Mouse (Mus musculus): ENCODE measurements at regions not wholly inside any gene's neighbourhood (a gene's known extent, or its start where the extent isn't known, plus 50 kb on each side); places are given as distances from the start of the nearest gene placed in this dataset.

- Histone ChIP-seq H3K9me3 (replicated peaks; ENCODE audit: insufficient read depth, low read length) (no peaks in the 10 kb centered on the region), H3K27me3 (ENCODE audit: control insufficient read depth in 1 of 2, insufficient read depth in 2 of 2, low read length in 2 of 2) (no peaks in the 10 kb centered on the region), H3K4me3 (ENCODE audit: control insufficient read depth in 1 of 2, insufficient read depth in 1 of 2, low read depth in 2 of 2, low read length in 2 of 2) (no peak overlapping the region), H3K79me2 (ENCODE audit: control insufficient read depth, insufficient read depth, low read length, poor library complexity) (no peaks in the 10 kb centered on the region), H3K36me3 (ENCODE audit: control insufficient read depth in 1 of 2, insufficient read depth in 2 of 2, low read length in 2 of 2) (no peaks in the 10 kb centered on the region), H3K9ac (ENCODE audit: control insufficient read depth, low read depth, low read length, poor library complexity, severe bottlenecking) (no peak overlapping the region), H3K4me1 (ENCODE audit: control insufficient read depth in 1 of 2, insufficient read depth in 2 of 2, low read length in 2 of 2) (no peaks in the 10 kb centered on the region), H3K27ac (ENCODE audit: control insufficient read depth, low read depth, low read length) (no peak overlapping the region)
- DNase-seq (ENCODE audit: low read depth, low spot score) = no peak
- TF ChIP-seq MYB (IDR thresholded peaks at IDR 0.05; ENCODE audit: low read depth, low read length) = no peak
- no peak for TF ChIP-seq TAL1 (IDR thresholded peaks at IDR 0.05; ENCODE audit: low read length)
- no peak for TF ChIP-seq ZMIZ1 (IDR thresholded peaks at IDR 0.05; ENCODE audit: low read depth, low read length)
- TF ChIP-seq JUND (IDR thresholded peaks at IDR 0.05; ENCODE audit: low read depth, low read length) = no peak
- TF ChIP-seq KAT2A (conservative IDR thresholded peaks at IDR 0.05; ENCODE audit: low read depth, low read length) = no peak
These were observed 418.1 kb downstream of the Lmo4 start for GRCm38 (mm10) chr3:143786889-143787288.

- H3K79me2 ChIP-seq (ENCODE audit: control insufficient read depth, insufficient read depth, low read length, poor library complexity) = no peaks in the 10 kb centered on the region
- H3K27me3 ChIP-seq (ENCODE audit: control insufficient read depth in 1 of 2, insufficient read depth in 2 of 2, low read length in 2 of 2) = no peaks in the 10 kb centered on the region
- no peaks in the 10 kb centered on the region for H3K36me3 ChIP-seq (ENCODE audit: control insufficient read depth in 1 of 2, insufficient read depth in 2 of 2, low read length in 2 of 2)
- no peak overlapping the region for H3K9ac ChIP-seq (ENCODE audit: control insufficient read depth, low read depth, low read length, poor library complexity, severe bottlenecking)
- H3K27ac ChIP-seq (ENCODE audit: control insufficient read depth, low read depth, low read length) = no peak overlapping the region
- H3K4me3 ChIP-seq (ENCODE audit: control insufficient read depth in 1 of 2, insufficient read depth in 1 of 2, low read depth in 2 of 2, low read length in 2 of 2) = no peak overlapping the region
- DNase-seq (ENCODE audit: low read depth, low spot score) = no peak
- H3K4me1 ChIP-seq (ENCODE audit: control insufficient read depth in 1 of 2, insufficient read depth in 2 of 2, low read length in 2 of 2) = no peaks in the 10 kb centered on the region
- no peaks in the 10 kb centered on the region for H3K9me3 ChIP-seq (replicated peaks; ENCODE audit: insufficient read depth, low read length)
- TF ChIP-seq USF1 (IDR thresholded peaks at IDR 0.05; ENCODE audit: low read depth, low read length) (no peak), POLR2AphosphoS5 (IDR thresholded peaks at IDR 0.05; ENCODE audit: borderline replicate concordance, low read depth, low read length) (no peak)
These were observed 420.6 kb downstream of the Lmo4 start for GRCm38 (mm10) chr3:143784353-143784791.

- H3K4me1 ChIP-seq (ENCODE audit: control insufficient read depth in 1 of 2, insufficient read depth in 2 of 2, low read length in 2 of 2) = no peaks in the 10 kb centered on the region
- no peaks in the 10 kb centered on the region for H3K9me3 ChIP-seq (replicated peaks; ENCODE audit: insufficient read depth, low read length)
- no peaks in the 10 kb centered on the region for H3K36me3 ChIP-seq (ENCODE audit: control insufficient read depth in 1 of 2, insufficient read depth in 2 of 2, low read length in 2 of 2)
- no peak for DNase-seq (ENCODE audit: low read depth, low spot score)
- no peak overlapping the region for H3K4me3 ChIP-seq (ENCODE audit: control insufficient read depth in 1 of 2, insufficient read depth in 1 of 2, low read depth in 2 of 2, low read length in 2 of 2)
- no peak for TF ChIP-seq ZNF384 (IDR thresholded peaks at IDR 0.05; ENCODE audit: low read depth, low read length)
- H3K9ac ChIP-seq (ENCODE audit: control insufficient read depth, low read depth, low read length, poor library complexity, severe bottlenecking) = no peak overlapping the region
- H3K27ac ChIP-seq (ENCODE audit: control insufficient read depth, low read depth, low read length) = no peak overlapping the region
- no peaks in the 10 kb centered on the region for H3K79me2 ChIP-seq (ENCODE audit: control insufficient read depth, insufficient read depth, low read length, poor library complexity)
- H3K27me3 ChIP-seq (ENCODE audit: control insufficient read depth in 1 of 2, insufficient read depth in 2 of 2, low read length in 2 of 2) = no peaks in the 10 kb centered on the region
These were observed 426.9 kb downstream of the Lmo4 start for GRCm38 (mm10) chr3:143778161-143778560.

- no peaks in the 10 kb centered on the region for H3K36me3 ChIP-seq (ENCODE audit: control insufficient read depth in 1 of 2, insufficient read depth in 2 of 2, low read length in 2 of 2)
- no peaks in the 10 kb centered on the region for H3K4me1 ChIP-seq (ENCODE audit: control insufficient read depth in 1 of 2, insufficient read depth in 2 of 2, low read length in 2 of 2)
- H3K79me2 ChIP-seq (ENCODE audit: control insufficient read depth, insufficient read depth, low read length, poor library complexity) = no peaks in the 10 kb centered on the region
- H3K4me3 ChIP-seq (ENCODE audit: control insufficient read depth in 1 of 2, insufficient read depth in 1 of 2, low read depth in 2 of 2, low read length in 2 of 2) = no peak overlapping the region
- no peak for DNase-seq (ENCODE audit: low read depth, low spot score)
- no peak overlapping the region for H3K9ac ChIP-seq (ENCODE audit: control insufficient read depth, low read depth, low read length, poor library complexity, severe bottlenecking)
- H3K27me3 ChIP-seq (ENCODE audit: control insufficient read depth in 1 of 2, insufficient read depth in 2 of 2, low read length in 2 of 2) = no peaks in the 10 kb centered on the region
- no peaks in the 10 kb centered on the region for H3K9me3 ChIP-seq (replicated peaks; ENCODE audit: insufficient read depth, low read length)
- no peak overlapping the region for H3K27ac ChIP-seq (ENCODE audit: control insufficient read depth, low read depth, low read length)
- TF ChIP-seq TCF12 (IDR thresholded peaks at IDR 0.05; ENCODE audit: low read depth, low read length) (no peak), TAL1 (IDR thresholded peaks at IDR 0.05; ENCODE audit: low read length) (no peak), MXI1 (IDR thresholded peaks at IDR 0.05; ENCODE audit: low read depth, low read length) (no peak), CHD2 (IDR thresholded peaks at IDR 0.05; ENCODE audit: low read length) (no peak), GATA1 (IDR thresholded peaks at IDR 0.05; ENCODE audit: low read depth, low read length) (no peak), MAZ (IDR thresholded peaks at IDR 0.05; ENCODE audit: low read depth, low read length) (no peak), SIN3A (IDR thresholded peaks at IDR 0.05; ENCODE audit: low read length) (no peak), POLR2A (IDR thresholded peaks at IDR 0.05; ENCODE audit: control insufficient read depth in 1 of 2, insufficient read depth in 1 of 2, low read depth in 1 of 2, low read length in 2 of 2, poor library complexity in 1 of 2) (no peak), RAD21 (IDR thresholded peaks at IDR 0.05; ENCODE audit: low read depth, low read length) (no peak), MYB (IDR thresholded peaks at IDR 0.05; ENCODE audit: low read depth, low read length) (no peak), MAX (IDR thresholded peaks at IDR 0.05; ENCODE audit: low read length) (no peak), ZC3H11A (IDR thresholded peaks at IDR 0.05; ENCODE audit: low read depth, low read length) (no peak), TBP (IDR thresholded peaks at IDR 0.05; ENCODE audit: low read depth, low read length) (no peak), NRF1 (IDR thresholded peaks at IDR 0.05; ENCODE audit: insufficient read depth, low read depth, low read length, poor library complexity, severe bottlenecking) (no peak), GABPA (IDR thresholded peaks at IDR 0.05; ENCODE audit: low read depth, low read length) (no peak), CHD1 (IDR thresholded peaks at IDR 0.05; ENCODE audit: low read depth, low read length) (no peak), ETS1 (IDR thresholded peaks at IDR 0.05; ENCODE audit: low read depth, low read length) (no peak)
These were observed 445.7 kb downstream of the Lmo4 start for GRCm38 (mm10) chr3:143759337-143759736.
